Mouse (Mus musculus) embryonic facial prominence, embryonic 13.5 days (tissue): Measurements from ENCODE around the gene Letmd1. TPM values are rescaled to one million over a fixed set of nuclear protein-coding genes. Genes with fewer than 3 reads are reported as not detected.

Source experiments
- ATAC-seq: fragments of 200-750 bp; cut with Nextera tagmentation; 2 replicates; pipeline ENCODE4 v1.8.0; 2017; ENCODE audit warnings: low read depth; ENCODE audit not compliant: insufficient number of reproducible peaks, insufficient read depth, low FRiP score, low TSS enrichment
- H3K27ac ChIP-seq: fragments of 300-500 bp; sonication (generic); 2 replicates; pipeline ENCODE4 v1.5.1; 2015; ENCODE audit warnings: moderate library complexity, mild to moderate bottlenecking, inconsistent platforms
- H3K27me3 ChIP-seq: fragments of 300-500 bp; sonication (generic); 2 replicates; pipeline ENCODE4 v1.6.1; 2015; ENCODE audit warnings: mild to moderate bottlenecking, inconsistent platforms
- H3K36me3 ChIP-seq: fragments of 300-500 bp; sonication (generic); 2 replicates; pipeline ENCODE4 v1.6.1; 2015; ENCODE audit warnings: mild to moderate bottlenecking, inconsistent platforms
- H3K4me1 ChIP-seq: fragments of 300-500 bp; sonication (generic); 2 replicates; pipeline ENCODE4 v1.6.1; 2015; ENCODE audit warnings: inconsistent platforms
- H3K4me2 ChIP-seq: fragments of 300-500 bp; sonication (generic); 2 replicates; pipeline ENCODE4 v1.6.1; 2015; ENCODE audit warnings: moderate library complexity, mild to moderate bottlenecking, inconsistent platforms
- H3K4me3 ChIP-seq: fragments of 300-500 bp; sonication (generic); 2 replicates; pipeline ENCODE4 v1.5.1; 2015; ENCODE audit warnings: mild to moderate bottlenecking, inconsistent platforms
- H3K9ac ChIP-seq: fragments of 300-500 bp; sonication (generic); 2 replicates; pipeline ENCODE4 v1.6.1; 2015; ENCODE audit warnings: mild to moderate bottlenecking, inconsistent platforms
- H3K9me3 ChIP-seq: fragments of 300-500 bp; sonication (generic); 2 replicates; pipeline ENCODE4 v1.6.1; 2016; ENCODE audit warnings: inconsistent platforms
- WGBS: fragments of 180-500 bp; shearing (Covaris S2); methylation state at CpG from one replicate; pipeline ENCODE4 v1.1.7; 2015; ENCODE audit warnings: mixed read lengths; 5-methylcytosine and 5-hydroxymethylcytosine counted together
- polyA plus RNA-seq: library from polyadenylated mRNA; unstranded; fragments of >200 nt; fragmentation: Nextera tagmentation; extraction: Ambion mirVana; gene quantifications from 2 replicates; pipeline ENCODE4 v1.2.1, GENCODE M21; 2015

The Letmd1 gene
- polyA plus RNA-seq, 1 experiment from 2014 or later: 31.4 TPM

DNA sequence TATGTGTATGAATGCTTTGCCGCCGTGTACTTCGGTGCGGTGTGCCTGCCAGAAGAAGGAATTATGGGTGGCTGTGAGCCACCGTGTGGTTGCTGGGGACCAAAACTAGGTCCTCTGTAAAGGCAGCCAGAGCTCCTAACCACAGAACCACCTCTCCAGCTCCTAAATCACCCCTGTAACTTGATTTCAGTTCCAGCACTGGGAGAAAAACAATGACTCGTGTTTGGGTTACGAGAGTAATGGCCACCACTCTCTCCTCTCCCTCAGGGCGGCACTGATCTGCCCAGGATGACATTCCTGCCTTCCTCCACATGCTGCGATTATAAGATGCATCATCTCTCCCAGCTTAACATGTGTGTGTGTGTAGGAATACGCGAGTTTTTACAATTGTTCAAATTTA lies 41.2 kb downstream of the Letmd1 start:
- WGBS: 87% methylated on average over 11 of the region's 11 CpGs
- Histone ChIP-seq H3K27ac (no peak overlapping the region), H3K27me3 (no peaks in the 10 kb centered on the region), H3K4me1 (no peaks in the 10 kb centered on the region), H3K9me3 (no peaks in the 10 kb centered on the region), H3K9ac (no peak overlapping the region), H3K4me2 (no peak overlapping the region), H3K36me3 (peaks cover 84% of the 10 kb centered on the region), H3K4me3 (no peak overlapping the region)
- no peak for ATAC-seq

DNA sequence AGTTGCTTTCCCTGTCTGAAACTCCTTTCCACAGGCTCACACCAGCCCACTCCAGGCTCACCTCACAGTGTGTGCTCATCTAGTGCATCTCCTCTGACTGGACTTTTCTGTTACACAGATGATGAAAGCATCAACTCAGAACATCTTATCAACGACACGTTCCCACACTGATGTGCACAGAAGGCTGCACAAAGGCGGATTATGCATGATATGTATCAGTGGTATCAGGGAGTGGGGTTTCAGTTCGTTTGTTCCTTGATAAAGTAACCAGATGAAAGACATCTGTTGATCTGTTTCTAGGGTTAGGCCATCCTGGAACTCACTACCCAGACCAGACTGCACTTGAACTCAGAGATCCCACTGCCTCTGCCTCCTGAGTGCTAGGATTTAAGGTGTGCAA lies 44.6 kb downstream of the Letmd1 start:
- Histone ChIP-seq H3K4me3 (no peak overlapping the region), H3K4me2 (no peak overlapping the region), H3K9me3 (no peaks in the 10 kb centered on the region), H3K9ac (no peak overlapping the region), H3K4me1 (no peaks in the 10 kb centered on the region), H3K27ac (no peak overlapping the region), H3K36me3 (peaks cover 80% of the 10 kb centered on the region), H3K27me3 (no peaks in the 10 kb centered on the region)
- no peak for ATAC-seq
- WGBS: 84% methylated on average over 4 of the region's 4 CpGs

DNA sequence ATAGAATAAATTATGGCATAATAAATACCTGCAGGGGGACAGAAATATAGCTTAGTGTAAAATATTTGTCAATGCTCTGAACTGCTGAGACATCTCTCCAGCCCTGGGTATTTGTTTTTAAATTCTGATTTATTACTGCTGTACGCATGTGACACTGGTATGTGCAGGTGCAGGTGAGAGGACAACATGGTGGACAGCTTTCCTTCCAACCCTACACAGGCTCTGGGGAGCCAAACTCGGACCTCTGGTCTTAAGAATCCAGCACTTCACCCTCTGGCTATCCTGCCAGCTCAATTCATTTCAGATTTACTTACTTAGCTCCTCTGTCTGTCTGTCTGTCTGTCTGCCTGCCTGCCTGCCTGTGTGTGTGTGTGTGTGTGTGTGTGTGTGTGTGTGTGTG lies 46.3 kb downstream of the Letmd1 start:
- Histone ChIP-seq H3K36me3 (peaks cover 84% of the 10 kb centered on the region), H3K4me1 (no peaks in the 10 kb centered on the region), H3K27ac (no peak overlapping the region), H3K27me3 (no peaks in the 10 kb centered on the region), H3K4me3 (no peak overlapping the region), H3K9ac (no peak overlapping the region), H3K4me2 (no peak overlapping the region), H3K9me3 (no peaks in the 10 kb centered on the region)
- no peak for ATAC-seq
- 78% methylated on average over 2 of the region's 2 CpGs for WGBS

DNA sequence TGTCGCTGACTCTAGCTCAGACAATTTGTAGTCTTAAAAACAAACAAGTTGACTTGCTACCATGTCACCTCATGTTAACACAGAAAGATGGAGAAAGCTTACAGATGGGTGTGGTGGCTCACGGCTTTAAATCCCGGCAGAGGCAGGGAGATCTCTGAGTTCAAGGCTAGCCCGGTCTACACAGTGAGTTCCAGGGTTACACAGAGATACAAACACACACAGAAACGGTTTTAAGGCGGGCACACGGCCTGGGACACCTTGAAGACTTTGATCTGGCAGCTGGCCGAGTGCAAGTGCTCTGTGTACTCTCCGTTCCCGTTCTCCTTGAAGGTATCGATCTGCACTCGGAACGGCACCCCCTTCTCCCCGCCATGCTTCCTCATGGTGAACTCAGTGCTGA lies 51.5 kb downstream of the Letmd1 start:
- Histone ChIP-seq H3K27ac (no peak overlapping the region), H3K9me3 (no peaks in the 10 kb centered on the region), H3K9ac (no peak overlapping the region), H3K4me3 (no peak overlapping the region), H3K36me3 (peaks cover 70% of the 10 kb centered on the region), H3K4me1 (no peaks in the 10 kb centered on the region), H3K27me3 (no peaks in the 10 kb centered on the region), H3K4me2 (no peak overlapping the region)
- ATAC-seq: no peak
- 85% methylated on average over 14 of the region's 14 CpGs for WGBS

DNA sequence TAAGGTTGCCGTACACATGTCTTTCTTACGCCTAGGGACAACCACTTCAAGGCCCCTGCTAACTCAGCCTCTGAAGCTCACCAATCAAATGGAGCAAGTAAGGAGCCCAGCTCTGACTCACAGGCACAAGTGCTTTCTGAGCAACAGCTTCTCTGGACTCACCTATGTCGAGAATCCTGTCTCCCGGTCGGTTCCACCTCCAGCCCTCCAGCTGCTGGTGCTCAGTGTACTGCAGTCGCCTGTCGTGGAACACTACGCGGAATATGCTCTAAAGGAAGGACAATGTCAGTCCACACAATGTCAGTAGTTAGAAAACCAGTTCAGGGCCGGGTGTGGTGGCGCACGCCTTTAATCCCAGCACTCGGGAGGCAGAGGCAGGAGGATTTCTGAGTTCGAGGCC lies 56.6 kb downstream of the Letmd1 start:
- no peak for ATAC-seq
- Histone ChIP-seq H3K4me3 (no peak overlapping the region), H3K4me2 (no peak overlapping the region), H3K27me3 (no peaks in the 10 kb centered on the region), H3K9me3 (no peaks in the 10 kb centered on the region), H3K9ac (no peak overlapping the region), H3K27ac (no peak overlapping the region), H3K36me3 (peaks cover 39% of the 10 kb centered on the region), H3K4me1 (no peaks in the 10 kb centered on the region)
- WGBS: 87% methylated on average over 14 of the region's 14 CpGs

DNA sequence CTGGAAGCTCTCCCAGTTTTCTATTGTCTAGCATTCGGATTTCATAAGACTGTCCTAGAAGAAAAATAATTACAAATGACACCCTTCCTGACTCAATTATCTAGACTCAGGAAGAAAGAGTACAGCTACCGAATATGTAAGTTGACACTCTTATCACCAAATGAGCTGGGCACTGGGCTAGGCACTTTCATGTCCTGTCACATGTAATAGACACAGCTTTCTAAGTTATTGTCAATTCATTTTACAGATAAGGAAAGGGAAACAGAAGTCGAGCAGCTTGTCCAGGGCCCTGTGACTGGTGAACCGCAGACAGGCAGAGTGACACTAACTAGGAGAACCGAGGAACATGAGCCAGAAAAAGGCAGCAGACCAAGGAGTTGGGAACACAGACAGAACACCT lies 59.1 kb downstream of the Letmd1 start:
- H3K27me3 ChIP-seq: no peaks in the 10 kb centered on the region
- ATAC-seq: no peak
- peaks cover 25% of the 10 kb centered on the region for H3K36me3 ChIP-seq
- H3K4me2 ChIP-seq: no peak overlapping the region
- no peak overlapping the region for H3K27ac ChIP-seq
- H3K4me1 ChIP-seq: no peaks in the 10 kb centered on the region
- H3K9ac ChIP-seq: no peak overlapping the region
- H3K9me3 ChIP-seq: no peaks in the 10 kb centered on the region
- WGBS: 77% methylated on average over 5 of the region's 5 CpGs
- no peak overlapping the region for H3K4me3 ChIP-seq

Other genes with a start within 250 kb of the Letmd1 start
- 52.3 and 52.9 TPM in 2 replicates for gene Atf1, start 241.2 kb upstream of the Letmd1 start, polyA plus RNA-seq
- not detected in 2 replicates for gene Tmprss12, start 188.2 kb upstream of the Letmd1 start, polyA plus RNA-seq
- gene Mettl7a1, start 164.9 kb upstream of the Letmd1 start, polyA plus RNA-seq: 5.2 and 5.7 TPM in 2 replicates
- gene Mettl7a3, start 134.1 kb upstream of the Letmd1 start, polyA plus RNA-seq: 0.15 and 0.28 TPM in 2 replicates
- gene Methig1, start 115.9 kb upstream of the Letmd1 start, polyA plus RNA-seq: not detected in 2 replicates
- not detected in 2 replicates for gene Mettl7a2, start 115.8 kb upstream of the Letmd1 start, polyA plus RNA-seq
- not detected in 2 replicates for gene Higd1c, start 104.5 kb upstream of the Letmd1 start, polyA plus RNA-seq
- gene Gm5475, start 46.9 kb upstream of the Letmd1 start, polyA plus RNA-seq: 0.10 TPM in 1 of 2 replicates, not detected in the other
- 21.8 and 22.0 TPM in 2 replicates for gene Slc11a2, start 44.0 kb upstream of the Letmd1 start, polyA plus RNA-seq
- gene Csrnp2, start 26.5 kb downstream of the Letmd1 start, polyA plus RNA-seq: 24.3 and 24.8 TPM in 2 replicates
- 26.4 and 32.5 TPM in 2 replicates for gene Tfcp2, start 83.0 kb downstream of the Letmd1 start, polyA plus RNA-seq
- gene Pou6f1, start 131.0 kb downstream of the Letmd1 start, polyA plus RNA-seq: 14.4 and 18.2 TPM in 2 replicates
- 155 and 159 TPM in 2 replicates for gene Dazap2, start 146.3 kb downstream of the Letmd1 start, polyA plus RNA-seq
- 9.2 and 10.1 TPM in 2 replicates for gene Smagp, start 167.9 kb downstream of the Letmd1 start, polyA plus RNA-seq
- 2.1 and 4.7 TPM in 2 replicates for gene Bin2, start 200.5 kb downstream of the Letmd1 start, polyA plus RNA-seq
- gene Cela1, start 218.9 kb downstream of the Letmd1 start, polyA plus RNA-seq: 1.5 and 2.1 TPM in 2 replicates